Mouse (Mus musculus) testis, adult 2 months (tissue): ENCODE data around the gene Smg6.

Experiments used
- CTCF ChIP-seq: fragments of 200-500 bp; IDR thresholded peaks from 2 replicates; pipeline ENCODE4 v1.5.1; 2012; ENCODE audit warnings: low read depth, mild to moderate bottlenecking, inconsistent platforms, low read length, moderate library complexity; ENCODE audit not compliant: control insufficient read depth, insufficient read depth, insufficient replicate concordance
- POLR2A ChIP-seq: fragments of 200-500 bp; IDR thresholded peaks from 2 replicates; pipeline ENCODE4 v1.6.1; 2012; ENCODE audit warnings: low read depth, mild to moderate bottlenecking, inconsistent platforms, low read length, moderate library complexity; ENCODE audit not compliant: control insufficient read depth

DNA sequence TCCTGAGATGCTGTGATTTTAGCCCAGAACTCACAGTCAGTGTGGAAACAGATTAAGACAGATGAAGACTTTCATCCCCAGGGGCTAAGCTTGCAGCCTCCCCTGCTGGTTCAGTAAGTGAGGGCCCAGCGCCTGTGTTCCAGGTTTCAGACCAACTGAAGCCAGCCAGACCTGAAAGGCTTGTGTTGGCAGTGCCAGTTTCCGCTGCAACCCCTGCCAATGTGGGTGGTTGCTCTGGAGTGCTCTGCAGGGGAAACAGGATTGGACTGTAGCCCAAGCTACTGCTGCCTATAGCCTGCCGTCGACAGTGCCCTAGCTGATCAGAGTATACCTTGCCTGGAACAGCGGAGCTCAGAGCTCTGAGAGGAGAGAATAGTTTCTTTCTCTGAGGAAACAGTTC lies 206.7 kb downstream of the Smg6 start:
- TF ChIP-seq CTCF (no peak), POLR2A (no peak)
